Mouse (Mus musculus) mouse trophoblast stem cell (cell line): Measurements from ENCODE around the gene Gadd45b.

Experiments used
- in situ Hi-C, 2 experiments: fragments of 300-500 bp; cut with MseI, MboI; formaldehyde crosslinking; loops; 2 replicates in 1 of 2; 3 replicates in 1 of 2; pipeline ENCODE4 v1.15.1; 2025

The Gadd45b gene

GRCm38 (mm10) chr10:80909375-80910162 lies 20.3 kb upstream of the Gadd45b start:
- in situ Hi-C loops = no loop called here

GRCm38 (mm10) chr10:80911354-80911753 lies 18.5 kb upstream of the Gadd45b start:
- in situ Hi-C loops = no loop called here

GRCm38 (mm10) chr10:80911891-80912290 lies 18.0 kb upstream of the Gadd45b start:
- in situ Hi-C loops = no loop called here

GRCm38 (mm10) chr10:80913364-80914011 lies 16.4 kb upstream of the Gadd45b start:
- in situ Hi-C loops = no loop called here

GRCm38 (mm10) chr10:80914253-80914656 lies 15.6 kb upstream of the Gadd45b start:
- in situ Hi-C loops = no loop called here

GRCm38 (mm10) chr10:80915260-80915659 lies 14.6 kb upstream of the Gadd45b start:
- in situ Hi-C loops = no loop called here

- in situ Hi-C loops = no loop called here
Observed at GRCm38 (mm10) chr10:80915736-80916135, 14.1 kb upstream of the Gadd45b start.

- in situ Hi-C loops = no loop called here
Observed at GRCm38 (mm10) chr10:80917336-80917778, 12.5 kb upstream of the Gadd45b start.

GRCm38 (mm10) chr10:80917779-80918434 lies 12.0 kb upstream of the Gadd45b start, which contains the start of gene Lmnb2:
Gene Lmnb2, minus strand, starts transcription at chr10:80918245.
- in situ Hi-C loops = no loop called here

GRCm38 (mm10) chr10:80921923-80922322 lies 8.0 kb upstream of the Gadd45b start:
- in situ Hi-C loops = no loop called here

- in situ Hi-C loops = loop anchor here (5.0 kb wide), 2 partner anchors 62 to 67 kb away; no protein-coding TSS in a partner anchor
Observed at GRCm38 (mm10) chr10:80925472-80925871, 4.4 kb upstream of the Gadd45b start.

- in situ Hi-C loops = loop anchor here (5.0 kb wide), 2 partner anchors 59 to 64 kb away; no protein-coding TSS in a partner anchor
Observed at GRCm38 (mm10) chr10:80928586-80929298, 1.1 kb upstream of the Gadd45b start.

- in situ Hi-C loops = no loop called here
Observed at GRCm38 (mm10) chr10:80930361-80931152, 684 bp downstream of the Gadd45b start.

GRCm38 (mm10) chr10:80931153-80931671 lies 1.3 kb downstream of the Gadd45b start:
- in situ Hi-C loops = no loop called here

- in situ Hi-C loops = no loop called here
Observed at GRCm38 (mm10) chr10:80931695-80932094, 1.8 kb downstream of the Gadd45b start.

GRCm38 (mm10) chr10:80932206-80932605 lies 2.3 kb downstream of the Gadd45b start:
- in situ Hi-C loops = no loop called here

GRCm38 (mm10) chr10:80932700-80933420 lies 3.0 kb downstream of the Gadd45b start:
- in situ Hi-C loops = no loop called here

- in situ Hi-C loops = no loop called here
Observed at GRCm38 (mm10) chr10:80933421-80933979, 3.6 kb downstream of the Gadd45b start.

GRCm38 (mm10) chr10:80934136-80934985 lies 4.5 kb downstream of the Gadd45b start:
- in situ Hi-C loops = no loop called here
